ENCODE assay signal across 8 mouse cellular contexts in the genomic region with DNA sequence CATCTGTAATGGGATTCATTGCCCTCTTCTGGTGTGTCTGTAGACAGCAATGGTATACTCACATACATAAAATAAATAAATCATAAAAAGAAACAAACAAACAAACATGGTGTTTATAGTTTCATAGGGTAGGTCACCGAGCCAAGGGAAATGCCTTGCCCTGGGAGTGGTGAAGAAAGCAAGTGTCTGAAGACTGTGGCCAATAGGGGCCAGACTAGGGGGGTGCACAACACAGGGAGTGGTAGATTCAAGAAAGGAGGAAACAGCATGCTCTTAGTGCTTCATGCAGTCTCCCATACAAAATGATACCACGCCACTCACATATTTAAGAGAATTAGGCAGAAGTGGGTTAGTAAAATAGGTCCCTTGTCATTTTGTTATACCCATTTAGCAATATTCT. TPM values are rescaled to one million over a fixed set of nuclear protein-coding genes. Genes with fewer than 3 reads are reported as not detected.
A peak's percentile ranks its signal among the peaks of the same experiment; 100 is the strongest.
DNase-seq lines count a peak whose midpoint lies in the region; ATAC-seq and TF ChIP-seq lines count a peak whose summit lies in the region.

No protein-coding gene starts in this region.

- H3K4me1 ChIP-seq in heart, embryonic 11.5 days (ENCODE audit: control insufficient read depth, insufficient read depth, low read length) = peaks cover 8% of the 10 kb centered on the region
- H3K4me1 ChIP-seq in ES-Bruce4 (ENCODE audit: control insufficient read depth, insufficient read depth, low read length) = peaks cover 1% of the 10 kb centered on the region
- H3K4me1 ChIP-seq in forebrain, embryonic 16.5 days (replicated peaks; ENCODE audit: control insufficient read depth, insufficient read depth, low read length) = peaks cover 13% of the 10 kb centered on the region
- H3K4me1 ChIP-seq in liver, embryonic 16.5 days (ENCODE audit: control insufficient read depth, low read depth, low read length) = peaks cover 9% of the 10 kb centered on the region

- H3K36me3 ChIP-seq in heart, embryonic 11.5 days (ENCODE audit: control insufficient read depth, insufficient read depth, low read length) = no peaks in the 10 kb centered on the region
- peaks cover 3% of the 10 kb centered on the region; the same call in 1 of the 2 replicates for H3K36me3 ChIP-seq in ES-Bruce4 (ENCODE audit: control insufficient read depth, insufficient read depth, low read length, poor library complexity, severe bottlenecking)
- H3K36me3 ChIP-seq in forebrain, embryonic 16.5 days (ENCODE audit: control insufficient read depth, insufficient read depth) = 0 out of 2 replicates have a peak, but pooled peaks cover 3% of the 10 kb centered on the region
- no peaks in the 10 kb centered on the region for H3K36me3 ChIP-seq in liver, embryonic 16.5 days (ENCODE audit: control insufficient read depth, insufficient read depth)

- no peak for TF ChIP-seq POLR2A in ES-Bruce4 (IDR thresholded peaks at IDR 0.05; ENCODE audit: insufficient read depth, low read length)

- H3K9ac ChIP-seq in heart, embryonic 11.5 days (ENCODE audit: low read depth, low read length) = no peak overlapping the region
- peak overlapping the region; percentile 45 for H3K9ac ChIP-seq in ES-Bruce4 (ENCODE audit: low read depth, poor library complexity, severe bottlenecking)
- H3K9ac ChIP-seq in forebrain, embryonic 16.5 days (replicated peaks; ENCODE audit: low read depth, low read length) = no peak overlapping the region; the same call in 1 of the 2 replicates
- H3K9ac ChIP-seq in liver, embryonic 16.5 days (ENCODE audit: low read depth, low read length) = no peak overlapping the region

- 96% methylated on average over 2 of the region's 2 CpGs for WGBS in heart, embryonic 11.5 days (ENCODE audit: insufficient replicate concordance)
- 97% methylated on average over 2 of the region's 2 CpGs for WGBS in forebrain, embryonic 16.5 days
- 87% methylated on average over 2 of the region's 2 CpGs for WGBS in liver, embryonic 16.5 days (ENCODE audit: insufficient replicate concordance)

- H3K4me3 ChIP-seq in heart, embryonic 11.5 days (ENCODE audit: low read depth, low read length) = peak overlapping the region; percentile 81
- H3K4me3 ChIP-seq in ES-Bruce4 (ENCODE audit: low read depth, low read length) = no peak overlapping the region; the same call in 1 of the 2 replicates
- H3K4me3 ChIP-seq in forebrain, embryonic 16.5 days (replicated peaks; ENCODE audit: low read length) = peak overlapping the region; percentile 98
- peak overlapping the region; percentile 93 for H3K4me3 ChIP-seq in liver, embryonic 16.5 days (ENCODE audit: low read depth, low read length)

- no peak for TF ChIP-seq EP300 in ES-Bruce4 (IDR thresholded peaks at IDR 0.05; ENCODE audit: insufficient read depth, low read depth, low read length)

- no peak for ATAC-seq in heart, embryonic 11.5 days (replicated peaks; ENCODE audit: insufficient number of reproducible peaks, low FRiP score, low TSS enrichment)
- no peak for ATAC-seq in forebrain, embryonic 16.5 days
- ATAC-seq in liver, embryonic 16.5 days (ENCODE audit: low read depth) = no peak
- ATAC-seq in activated CD4-positive, CD25-positive, alpha-beta regulatory T cell, adult 4 months = no peak

- H3K27me3 ChIP-seq in heart, embryonic 11.5 days (ENCODE audit: control insufficient read depth, insufficient read depth, low read length) = peaks cover 7% of the 10 kb centered on the region; the same call in 1 of the 2 replicates
- H3K27me3 ChIP-seq in ES-Bruce4 (ENCODE audit: control insufficient read depth, insufficient read depth, low read length, poor library complexity, severe bottlenecking) = no peaks in the 10 kb centered on the region
- 0 out of 2 replicates have a peak, but pooled peaks cover 9% of the 10 kb centered on the region for H3K27me3 ChIP-seq in forebrain, embryonic 16.5 days (replicated peaks; ENCODE audit: control insufficient read depth, insufficient read depth, low read length)
- peaks cover 2% of the 10 kb centered on the region; the same call in 1 of the 2 replicates for H3K27me3 ChIP-seq in liver, embryonic 16.5 days (ENCODE audit: control insufficient read depth, insufficient read depth, low read depth, low read length)

- no peak for DNase-seq in heart, adult 9 months (ENCODE audit: low spot score in 2 of 2)
- no peak for DNase-seq in frontal cortex, postnatal 25 days (ENCODE audit: low spot score in 2 of 2)
- no peak for DNase-seq in ovary, postnatal 36 days (ENCODE audit: low spot score)

- no peak for TF ChIP-seq CTCF in ES-Bruce4 (IDR thresholded peaks at IDR 0.05; ENCODE audit: low read depth, low read length)

- H3K9me3 ChIP-seq in heart, embryonic 11.5 days (replicated peaks; ENCODE audit: control insufficient read depth, low read length) = no peaks in the 10 kb centered on the region
- H3K9me3 ChIP-seq in ES-Bruce4 (replicated peaks; ENCODE audit: control insufficient read depth, insufficient read depth, low read length, poor library complexity, severe bottlenecking) = no peaks in the 10 kb centered on the region
- H3K9me3 ChIP-seq in forebrain, embryonic 16.5 days (ENCODE audit: control insufficient read depth, low read length) = no peaks in the 10 kb centered on the region
- no peaks in the 10 kb centered on the region for H3K9me3 ChIP-seq in liver, embryonic 16.5 days (replicated peaks; ENCODE audit: control insufficient read depth, low read length)

- no peak overlapping the region for H3K27ac ChIP-seq in heart, embryonic 11.5 days (ENCODE audit: low read depth, low read length)
- no peak overlapping the region for H3K27ac ChIP-seq in ES-Bruce4 (ENCODE audit: insufficient read depth, low read length)
- H3K27ac ChIP-seq in forebrain, embryonic 16.5 days (ENCODE audit: low read length) = no peak overlapping the region
- H3K27ac ChIP-seq in liver, embryonic 16.5 days (ENCODE audit: low read length) = no peak overlapping the region

- peak overlapping the region; percentile 82 for H3K4me2 ChIP-seq in heart, embryonic 11.5 days
- peak overlapping the region; percentile 87 for H3K4me2 ChIP-seq in forebrain, embryonic 16.5 days (ENCODE audit: low read length)
- H3K4me2 ChIP-seq in liver, embryonic 16.5 days (ENCODE audit: low read depth, low read length) = peak overlapping the region; percentile 84

RNA-seq across cellular contexts. Expression of a gene that starts 0.6 kb away (rescaled TPM):
- 81.7 and 96.4 TPM in 2 replicates for polyA plus RNA-seq in heart, embryonic 11.5 days (2014; fragmentation: Nextera tagmentation; extraction: Ambion mirVana)
- polyA plus RNA-seq in ES-Bruce4 (2011; ENCODE audit: insufficient read depth, insufficient read length, low read depth, missing spikeins) = 27.1 and 27.5 TPM in 2 replicates
- 103 and 106 TPM in 2 replicates for polyA plus RNA-seq in forebrain, embryonic 16.5 days (2015; fragmentation: Nextera tagmentation; extraction: Ambion mirVana)
- 27.3 and 27.7 TPM in 2 replicates for polyA plus RNA-seq in liver, embryonic 16.5 days (2015; fragmentation: Nextera tagmentation; extraction: Ambion mirVana)
- polyA plus RNA-seq in activated CD4-positive, CD25-positive, alpha-beta regulatory T cell, adult 4 months (2017; shearing (Covaris generic)) = 10 to 100 TPM; 39.5 to 41.5 TPM

RNA-seq across cellular contexts. Expression of a gene that starts 11.8 kb away (rescaled TPM):
- 0.03 TPM in 2 replicates for polyA plus RNA-seq in heart, embryonic 11.5 days (2014; fragmentation: Nextera tagmentation; extraction: Ambion mirVana)
- polyA plus RNA-seq in ES-Bruce4 (2011; ENCODE audit: insufficient read depth, insufficient read length, low read depth, missing spikeins) = not detected in 2 replicates
- polyA plus RNA-seq in forebrain, embryonic 16.5 days (2015; fragmentation: Nextera tagmentation; extraction: Ambion mirVana) = not detected in 2 replicates
- not detected in 2 replicates for polyA plus RNA-seq in liver, embryonic 16.5 days (2015; fragmentation: Nextera tagmentation; extraction: Ambion mirVana)
- polyA plus RNA-seq in activated CD4-positive, CD25-positive, alpha-beta regulatory T cell, adult 4 months (2017; shearing (Covaris generic)) = not detected
